Mouse (Mus musculus) MEL-GATA-1-ER (cell line): ENCODE results near the gene Tenm4.

ENCODE experiments used
- DNase-seq: peaks from one replicate; pipeline ENCODE4 v3.0.0-alpha.2; 2012; ENCODE audit warnings: low read depth; ENCODE audit errors: extremely low read depth

Gene Tenm4

GRCm38 (mm10) chr7:96839586-96839985 is 668.5 kb downstream of the Tenm4 start:
- no peak for DNase-seq

- no peak for DNase-seq
These were observed 671.6 kb downstream of the Tenm4 start for GRCm38 (mm10) chr7:96842477-96843255.

- no peak for DNase-seq
These were observed 673.3 kb downstream of the Tenm4 start for GRCm38 (mm10) chr7:96844104-96844894.

GRCm38 (mm10) chr7:96852781-96853180 is 681.7 kb downstream of the Tenm4 start:
- no peak for DNase-seq

GRCm38 (mm10) chr7:96855867-96856406 is 684.9 kb downstream of the Tenm4 start:
- no peak for DNase-seq

GRCm38 (mm10) chr7:96856518-96856917 is 685.5 kb downstream of the Tenm4 start:
- peak; percentile 18 for DNase-seq

- no peak for DNase-seq
These were observed 688.0 kb downstream of the Tenm4 start for GRCm38 (mm10) chr7:96859077-96859476.

GRCm38 (mm10) chr7:96859684-96860083 is 688.6 kb downstream of the Tenm4 start:
- DNase-seq: no peak

- no peak for DNase-seq
These were observed 689.6 kb downstream of the Tenm4 start for GRCm38 (mm10) chr7:96860650-96861049.

- no peak for DNase-seq
These were observed 694.1 kb downstream of the Tenm4 start for GRCm38 (mm10) chr7:96864894-96865722.

GRCm38 (mm10) chr7:96869079-96869810 is 698.2 kb downstream of the Tenm4 start:
- no peak for DNase-seq

- no peak for DNase-seq
These were observed 699.4 kb downstream of the Tenm4 start for GRCm38 (mm10) chr7:96870473-96870872.

GRCm38 (mm10) chr7:96871031-96871430 is 700.0 kb downstream of the Tenm4 start:
- no peak for DNase-seq

- DNase-seq: no peak
These were observed 707.6 kb downstream of the Tenm4 start for GRCm38 (mm10) chr7:96878511-96879276.

GRCm38 (mm10) chr7:96879593-96879992 is 708.5 kb downstream of the Tenm4 start:
- DNase-seq: peak; percentile 33

- DNase-seq: no peak
These were observed 709.3 kb downstream of the Tenm4 start for GRCm38 (mm10) chr7:96880221-96880944.

GRCm38 (mm10) chr7:96883297-96883696 is 712.3 kb downstream of the Tenm4 start:
- no peak for DNase-seq

- no peak for DNase-seq
These were observed 716.1 kb downstream of the Tenm4 start for GRCm38 (mm10) chr7:96887088-96887654.
